Mouse (Mus musculus): ENCODE data around the gene Togaram2. TPM values are rescaled to one million over a fixed set of nuclear protein-coding genes. Genes with fewer than 3 reads are reported as not detected.

Togaram2 gene
- polyA plus RNA-seq, 1 experiment, result 0.06 TPM

GRCm38 (mm10) chr17:71674886-71675285, 1.8 kb downstream of the Togaram2 start:
- Histone ChIP-seq H3K27ac (ENCODE audit: insufficient read depth, low read depth, low read length) (no peak overlapping the region), H3K36me3 (ENCODE audit: control insufficient read depth, insufficient read depth, low read length) (no peaks in the 10 kb centered on the region), H3K4me1 (ENCODE audit: control insufficient read depth, insufficient read depth, low read length) (no peaks in the 10 kb centered on the region), H3K4me3 (ENCODE audit: insufficient read depth, low read depth, low read length) (no peak overlapping the region), H3K27me3 (replicated peaks; ENCODE audit: control insufficient read depth, insufficient read depth, low read length) (no peaks in the 10 kb centered on the region)
- DNase-seq, result peak; percentile 13
- 70% methylated on average over 18 of the region's 18 CpGs for WGBS
- TF ChIP-seq CTCF (conservative IDR thresholded peaks at IDR 0.05; ENCODE audit: insufficient read depth, insufficient read length, low read depth, low read length) (no peak), POLR2A (IDR thresholded peaks at IDR 0.05; ENCODE audit: low read depth, low read length) (no peak)

- no peak overlapping the region for H3K4me3 ChIP-seq (ENCODE audit: insufficient read depth, low read depth, low read length)
- H3K27ac ChIP-seq (ENCODE audit: insufficient read depth, low read depth, low read length), result no peak overlapping the region
- no peaks in the 10 kb centered on the region for H3K4me1 ChIP-seq (ENCODE audit: control insufficient read depth, insufficient read depth, low read length)
- H3K36me3 ChIP-seq (ENCODE audit: control insufficient read depth, insufficient read depth, low read length), result no peaks in the 10 kb centered on the region
- no peak for TF ChIP-seq CTCF (conservative IDR thresholded peaks at IDR 0.05; ENCODE audit: insufficient read depth, insufficient read length, low read depth, low read length)
- no peak for TF ChIP-seq POLR2A (IDR thresholded peaks at IDR 0.05; ENCODE audit: low read depth, low read length)
- WGBS, result 87% methylated on average over 14 of the region's 14 CpGs
- H3K27me3 ChIP-seq (replicated peaks; ENCODE audit: control insufficient read depth, insufficient read depth, low read length), result no peaks in the 10 kb centered on the region
- no peak for DNase-seq
Observed at GRCm38 (mm10) chr17:71681666-71682065, 8.6 kb downstream of the Togaram2 start.

GRCm38 (mm10) chr17:71682379-71682778, 9.3 kb downstream of the Togaram2 start:
- H3K36me3 ChIP-seq (ENCODE audit: control insufficient read depth, insufficient read depth, low read length), result no peaks in the 10 kb centered on the region
- H3K27ac ChIP-seq (ENCODE audit: insufficient read depth, low read depth, low read length), result no peak overlapping the region
- no peak for TF ChIP-seq CTCF (conservative IDR thresholded peaks at IDR 0.05; ENCODE audit: insufficient read depth, insufficient read length, low read depth, low read length)
- TF ChIP-seq POLR2A (IDR thresholded peaks at IDR 0.05; ENCODE audit: low read depth, low read length), result no peak
- no peak overlapping the region for H3K4me3 ChIP-seq (ENCODE audit: insufficient read depth, low read depth, low read length)
- no peaks in the 10 kb centered on the region for H3K4me1 ChIP-seq (ENCODE audit: control insufficient read depth, insufficient read depth, low read length)
- no peak for DNase-seq
- no peaks in the 10 kb centered on the region for H3K27me3 ChIP-seq (replicated peaks; ENCODE audit: control insufficient read depth, insufficient read depth, low read length)
- 89% methylated on average over 4 of the region's 4 CpGs for WGBS

- H3K36me3 ChIP-seq (ENCODE audit: control insufficient read depth, insufficient read depth, low read length), result no peaks in the 10 kb centered on the region
- DNase-seq, result no peak
- H3K4me1 ChIP-seq (ENCODE audit: control insufficient read depth, insufficient read depth, low read length), result no peaks in the 10 kb centered on the region
- H3K27me3 ChIP-seq (replicated peaks; ENCODE audit: control insufficient read depth, insufficient read depth, low read length), result no peaks in the 10 kb centered on the region
- H3K27ac ChIP-seq (ENCODE audit: insufficient read depth, low read depth, low read length), result no peak overlapping the region
- WGBS, result 92% methylated on average over 6 of the region's 6 CpGs
- TF ChIP-seq CTCF (conservative IDR thresholded peaks at IDR 0.05; ENCODE audit: insufficient read depth, insufficient read length, low read depth, low read length) (no peak), POLR2A (IDR thresholded peaks at IDR 0.05; ENCODE audit: low read depth, low read length) (no peak)
- H3K4me3 ChIP-seq (ENCODE audit: insufficient read depth, low read depth, low read length), result no peak overlapping the region
Observed at GRCm38 (mm10) chr17:71683281-71683680, 10.2 kb downstream of the Togaram2 start.

GRCm38 (mm10) chr17:71684103-71684608, 11.1 kb downstream of the Togaram2 start:
- no peak for DNase-seq
- Histone ChIP-seq H3K4me1 (ENCODE audit: control insufficient read depth, insufficient read depth, low read length) (no peaks in the 10 kb centered on the region), H3K27me3 (replicated peaks; ENCODE audit: control insufficient read depth, insufficient read depth, low read length) (no peaks in the 10 kb centered on the region), H3K27ac (ENCODE audit: insufficient read depth, low read depth, low read length) (no peak overlapping the region), H3K4me3 (ENCODE audit: insufficient read depth, low read depth, low read length) (no peak overlapping the region), H3K36me3 (ENCODE audit: control insufficient read depth, insufficient read depth, low read length) (no peaks in the 10 kb centered on the region)
- TF ChIP-seq CTCF (conservative IDR thresholded peaks at IDR 0.05; ENCODE audit: insufficient read depth, insufficient read length, low read depth, low read length) (no peak), POLR2A (IDR thresholded peaks at IDR 0.05; ENCODE audit: low read depth, low read length) (no peak)
- 56% methylated on average over 5 of the region's 5 CpGs for WGBS

GRCm38 (mm10) chr17:71687436-71687835, 14.4 kb downstream of the Togaram2 start:
- Histone ChIP-seq H3K27ac (ENCODE audit: insufficient read depth, low read depth, low read length) (no peak overlapping the region), H3K4me1 (ENCODE audit: control insufficient read depth, insufficient read depth, low read length) (no peaks in the 10 kb centered on the region), H3K4me3 (ENCODE audit: insufficient read depth, low read depth, low read length) (no peak overlapping the region), H3K27me3 (replicated peaks; ENCODE audit: control insufficient read depth, insufficient read depth, low read length) (no peaks in the 10 kb centered on the region), H3K36me3 (ENCODE audit: control insufficient read depth, insufficient read depth, low read length) (no peaks in the 10 kb centered on the region)
- no peak for DNase-seq
- WGBS, result 73% methylated on average over 9 of the region's 9 CpGs
- TF ChIP-seq POLR2A (IDR thresholded peaks at IDR 0.05; ENCODE audit: low read depth, low read length) (no peak), CTCF (conservative IDR thresholded peaks at IDR 0.05; ENCODE audit: insufficient read depth, insufficient read length, low read depth, low read length) (no peak; the same call in 1 of the 2 replicates)

- no peak overlapping the region for H3K4me3 ChIP-seq (ENCODE audit: insufficient read depth, low read depth, low read length)
- TF ChIP-seq POLR2A (IDR thresholded peaks at IDR 0.05; ENCODE audit: low read depth, low read length) (no peak), CTCF (conservative IDR thresholded peaks at IDR 0.05; ENCODE audit: insufficient read depth, insufficient read length, low read depth, low read length) (no peak)
Observed at GRCm38 (mm10) chr17:71689903-71690302, 16.8 kb downstream of the Togaram2 start.

More at GRCm38 (mm10) chr17:71689903-71690302, 16.8 kb downstream of the Togaram2 start:
- Histone ChIP-seq H3K36me3 (ENCODE audit: control insufficient read depth, insufficient read depth, low read length) (no peaks in the 10 kb centered on the region), H3K27ac (ENCODE audit: insufficient read depth, low read depth, low read length) (no peak overlapping the region), H3K4me1 (ENCODE audit: control insufficient read depth, insufficient read depth, low read length) (no peaks in the 10 kb centered on the region), H3K27me3 (replicated peaks; ENCODE audit: control insufficient read depth, insufficient read depth, low read length) (no peaks in the 10 kb centered on the region)
- WGBS, result 52% methylated on average over 5 of the region's 5 CpGs
- peak; percentile 46 for DNase-seq
